Mouse (Mus musculus) stomach, embryonic 15.5 days (tissue): ENCODE data around the gene Ctdsp2. TPM values are rescaled to one million over a fixed set of nuclear protein-coding genes. Genes with fewer than 3 reads are reported as not detected.

Experiments used
- ATAC-seq: fragments of 200-750 bp; cut with Nextera tagmentation; 2 replicates; pipeline ENCODE4 v1.8.0; 2017; ENCODE audit warnings: low read depth, moderate number of reproducible peaks, moderate TSS enrichment; ENCODE audit not compliant: insufficient read depth, low FRiP score
- H3K27ac ChIP-seq: fragments of 300-500 bp; sonication (generic); 2 replicates; pipeline ENCODE4 v1.5.1; 2015; ENCODE audit warnings: mild to moderate bottlenecking, inconsistent platforms
- H3K27me3 ChIP-seq: fragments of 300-500 bp; sonication (generic); replicated peaks from 2 replicates; pipeline ENCODE4 v1.6.1; 2015; ENCODE audit warnings: inconsistent platforms
- H3K36me3 ChIP-seq: fragments of 300-500 bp; sonication (generic); 2 replicates; pipeline ENCODE4 v1.6.1; 2015; ENCODE audit warnings: inconsistent platforms
- H3K4me1 ChIP-seq: fragments of 300-500 bp; sonication (generic); 2 replicates; pipeline ENCODE4 v1.6.1; 2015; ENCODE audit warnings: inconsistent platforms
- H3K4me2 ChIP-seq: fragments of 300-500 bp; sonication (generic); 2 replicates; pipeline ENCODE4 v1.6.1; 2015; ENCODE audit warnings: mild to moderate bottlenecking, inconsistent platforms
- H3K4me3 ChIP-seq: fragments of 300-500 bp; sonication (generic); replicated peaks from 2 replicates; pipeline ENCODE4 v1.5.1; 2015; ENCODE audit warnings: inconsistent platforms
- H3K9ac ChIP-seq: fragments of 300-500 bp; sonication (generic); 2 replicates; pipeline ENCODE4 v1.6.1; 2015; ENCODE audit warnings: inconsistent platforms
- H3K9me3 ChIP-seq: fragments of 300-500 bp; sonication (generic); 2 replicates; pipeline ENCODE4 v1.6.1; 2016; ENCODE audit warnings: inconsistent platforms
- WGBS: fragments of 180-500 bp; shearing (Covaris S2); methylation state at CpG from one replicate; pipeline ENCODE4 v1.1.7; 2015; 5-methylcytosine and 5-hydroxymethylcytosine counted together
- polyA plus RNA-seq: library from polyadenylated mRNA; unstranded; fragments of >200 nt; fragmentation: Nextera tagmentation; extraction: Ambion mirVana; gene quantifications from 2 replicates; pipeline ENCODE4 v1.2.1, GENCODE M21; 2015

The Ctdsp2 gene
- polyA plus RNA-seq: 57.0 and 63.2 TPM in 2 replicates

- Histone ChIP-seq H3K27me3 (no peaks in the 10 kb centered on the region), H3K27ac (peak within 1 kb of the TSS; percentile 100), H3K4me2 (peak within 1 kb of the TSS; percentile 79), H3K4me1 (peaks cover 44% of the 10 kb centered on the region), H3K9me3 (no peaks in the 10 kb centered on the region), H3K4me3 (peak within 1 kb of the TSS; percentile 90), H3K36me3 (no peaks in the 10 kb centered on the region), H3K9ac (peak within 1 kb of the TSS; percentile 96)
- ATAC-seq: peak; percentile 92
- WGBS: under 1% methylated on average over 55 of the region's 56 CpGs
Measured at GRCm38 (mm10) chr10:126978277-126978994, at the start of gene Ctdsp2. Gene Ctdsp2, plus strand, starts transcription at chr10:126978717.

- Histone ChIP-seq H3K4me1 (peaks cover 43% of the 10 kb centered on the region), H3K9me3 (no peaks in the 10 kb centered on the region), H3K4me2 (peak overlapping the region; percentile 80), H3K9ac (no peak overlapping the region; the same call in 1 of the 2 replicates), H3K27ac (peak overlapping the region; percentile 99), H3K4me3 (peak overlapping the region; percentile 50), H3K36me3 (no peaks in the 10 kb centered on the region), H3K27me3 (no peaks in the 10 kb centered on the region)
- 23% methylated on average over 12 of the region's 12 CpGs for WGBS
- no peak for ATAC-seq
Measured at GRCm38 (mm10) chr10:126928819-126929206, 49.7 kb upstream of the Ctdsp2 start.

- 46% methylated on average over 3 of the region's 3 CpGs for WGBS
- Histone ChIP-seq H3K36me3 (no peaks in the 10 kb centered on the region), H3K4me3 (no peak overlapping the region), H3K9ac (no peak overlapping the region; the same call in 1 of the 2 replicates), H3K4me2 (peak overlapping the region; percentile 80; the same call in 1 of the 2 replicates), H3K27me3 (no peaks in the 10 kb centered on the region), H3K9me3 (no peaks in the 10 kb centered on the region), H3K27ac (peak overlapping the region; percentile 99), H3K4me1 (peaks cover 45% of the 10 kb centered on the region)
- no peak for ATAC-seq
Measured at GRCm38 (mm10) chr10:126929543-126929942, 49.0 kb upstream of the Ctdsp2 start.

- peak; percentile 65; the same call in 1 of the 2 replicates for ATAC-seq
- Histone ChIP-seq H3K27ac (peak overlapping the region; percentile 99), H3K4me1 (peaks cover 54% of the 10 kb centered on the region), H3K4me2 (peak overlapping the region; percentile 49), H3K4me3 (no peak overlapping the region), H3K9ac (0 out of 2 replicates have a peak overlapping the region, but pooled peaks have one; percentile 17), H3K36me3 (no peaks in the 10 kb centered on the region), H3K27me3 (no peaks in the 10 kb centered on the region), H3K9me3 (no peaks in the 10 kb centered on the region)
- 22% methylated on average over 14 of the region's 15 CpGs for WGBS
Measured at GRCm38 (mm10) chr10:126930270-126931121, 48.0 kb upstream of the Ctdsp2 start.

- WGBS: 28% methylated on average over 8 of the region's 8 CpGs
- Histone ChIP-seq H3K4me1 (peaks cover 62% of the 10 kb centered on the region), H3K27me3 (no peaks in the 10 kb centered on the region), H3K4me3 (no peak overlapping the region), H3K4me2 (peak overlapping the region; percentile 33), H3K9ac (no peak overlapping the region), H3K36me3 (no peaks in the 10 kb centered on the region), H3K9me3 (no peaks in the 10 kb centered on the region), H3K27ac (peak overlapping the region; percentile 99)
- peak; percentile 13; the same call in 1 of the 2 replicates for ATAC-seq
Measured at GRCm38 (mm10) chr10:126931123-126931759, 47.3 kb upstream of the Ctdsp2 start.

GRCm38 (mm10) chr10:126931760-126932139 is 46.8 kb upstream of the Ctdsp2 start:
- Histone ChIP-seq H3K27me3 (no peaks in the 10 kb centered on the region), H3K9ac (no peak overlapping the region), H3K36me3 (no peaks in the 10 kb centered on the region), H3K4me1 (peaks cover 60% of the 10 kb centered on the region), H3K9me3 (no peaks in the 10 kb centered on the region), H3K4me2 (peak overlapping the region; percentile 33; the same call in 1 of the 2 replicates), H3K27ac (peak overlapping the region; percentile 99), H3K4me3 (no peak overlapping the region)
- no peak for ATAC-seq

GRCm38 (mm10) chr10:126934561-126934960 is 44.0 kb upstream of the Ctdsp2 start:
- 66% methylated on average over 13 of the region's 13 CpGs for WGBS

GRCm38 (mm10) chr10:126935121-126935520 is 43.4 kb upstream of the Ctdsp2 start:
- H3K4me2 ChIP-seq: peak overlapping the region; percentile 40; the same call in 1 of the 2 replicates
- H3K4me1 ChIP-seq: peaks cover 33% of the 10 kb centered on the region
- H3K9me3 ChIP-seq: no peaks in the 10 kb centered on the region
- H3K27ac ChIP-seq: peak overlapping the region; percentile 95
- no peaks in the 10 kb centered on the region for H3K27me3 ChIP-seq
- no peaks in the 10 kb centered on the region for H3K36me3 ChIP-seq
- no peak for ATAC-seq
- WGBS: 57% methylated on average over 8 of the region's 8 CpGs
- no peak overlapping the region for H3K9ac ChIP-seq
- no peak overlapping the region for H3K4me3 ChIP-seq

More at GRCm38 (mm10) chr10:126934561-126934960, 44.0 kb upstream of the Ctdsp2 start:
- Histone ChIP-seq H3K4me1 (peaks cover 39% of the 10 kb centered on the region), H3K9ac (no peak overlapping the region), H3K4me2 (no peak overlapping the region), H3K9me3 (no peaks in the 10 kb centered on the region), H3K27ac (peak overlapping the region; percentile 95), H3K36me3 (no peaks in the 10 kb centered on the region), H3K4me3 (no peak overlapping the region), H3K27me3 (no peaks in the 10 kb centered on the region)
- no peak for ATAC-seq

- 33% methylated on average over 18 of the region's 18 CpGs for WGBS
- H3K27ac ChIP-seq: peak overlapping the region; percentile 95
- no peaks in the 10 kb centered on the region for H3K36me3 ChIP-seq
- peaks cover 28% of the 10 kb centered on the region for H3K4me1 ChIP-seq
- no peaks in the 10 kb centered on the region for H3K27me3 ChIP-seq
- no peak overlapping the region; the same call in 1 of the 2 replicates for H3K4me3 ChIP-seq
- ATAC-seq: peak; percentile 54
- H3K9ac ChIP-seq: no peak overlapping the region
- no peaks in the 10 kb centered on the region for H3K9me3 ChIP-seq
- H3K4me2 ChIP-seq: peak overlapping the region; percentile 40
Measured at GRCm38 (mm10) chr10:126935556-126936381, 42.7 kb upstream of the Ctdsp2 start.

GRCm38 (mm10) chr10:126940949-126941348 is 37.6 kb upstream of the Ctdsp2 start:
- H3K4me1 ChIP-seq: peaks cover 6% of the 10 kb centered on the region; the same call in 1 of the 2 replicates
- WGBS: 68% methylated on average over 7 of the region's 7 CpGs
- no peak overlapping the region for H3K27ac ChIP-seq
- no peaks in the 10 kb centered on the region for H3K9me3 ChIP-seq
- H3K4me3 ChIP-seq: no peak overlapping the region
- H3K9ac ChIP-seq: no peak overlapping the region
- no peak for ATAC-seq
- H3K36me3 ChIP-seq: no peaks in the 10 kb centered on the region
- no peak overlapping the region for H3K4me2 ChIP-seq
- no peaks in the 10 kb centered on the region for H3K27me3 ChIP-seq

GRCm38 (mm10) chr10:126945531-126945930 is 33.0 kb upstream of the Ctdsp2 start:
- Histone ChIP-seq H3K36me3 (no peaks in the 10 kb centered on the region), H3K9me3 (no peaks in the 10 kb centered on the region), H3K4me2 (no peak overlapping the region), H3K4me1 (peaks cover 9% of the 10 kb centered on the region), H3K27me3 (no peaks in the 10 kb centered on the region), H3K4me3 (no peak overlapping the region), H3K9ac (no peak overlapping the region), H3K27ac (no peak overlapping the region)
- ATAC-seq: no peak
- 89% methylated on average over 5 of the region's 5 CpGs for WGBS
